ENCODE assay signal across 10 mouse cellular contexts in genomic region chr13:104630808-104631207, GRCm38 (mm10).
A peak's percentile ranks its signal among the peaks of the same experiment; 100 is the strongest.
DNase-seq lines count a peak whose midpoint lies in the region; ATAC-seq lines count a peak whose summit lies in the region.
"Had no signal": no experiment of that assay in that cellular context is flagged by ENCODE, and none has a peak within 500 bp of the region (broad histone marks: within the 10 kb centered on the region; RNA-seq: fewer than 3 reads in every experiment).

No protein-coding gene starts in this region.

- peak overlapping the region; percentile 25; the same call in 1 of the 2 replicates for H3K27ac ChIP-seq in heart, embryonic 13.5 days (replicated peaks)
- peak overlapping the region; percentile 15; the same call in 1 of the 2 replicates for H3K27ac ChIP-seq in stomach, embryonic 16.5 days (ENCODE audit: low read length)
- H3K27ac ChIP-seq: midbrain, embryonic 12.5 days had no signal

- H3K4me2 ChIP-seq in heart, embryonic 13.5 days: no peak overlapping the region
- no peak overlapping the region for H3K4me2 ChIP-seq in stomach, embryonic 16.5 days (ENCODE audit: low read depth, low read length)
- H3K4me2 ChIP-seq: midbrain, embryonic 12.5 days had no signal

- H3K9ac ChIP-seq in heart, embryonic 13.5 days: 0 out of 2 replicates have a peak overlapping the region, but pooled peaks have one; percentile 42
- no peak overlapping the region for H3K9ac ChIP-seq in stomach, embryonic 16.5 days (ENCODE audit: low read length)
- H3K9ac ChIP-seq: midbrain, embryonic 12.5 days had no signal

- no peak for ATAC-seq in heart, embryonic 13.5 days (ENCODE audit: extremely low read depth, insufficient number of reproducible peaks, low FRiP score, low TSS enrichment)
- ATAC-seq in stomach, embryonic 16.5 days (ENCODE audit: insufficient read depth, low FRiP score): no peak

- H3K27me3 ChIP-seq in heart, embryonic 13.5 days (replicated peaks): no peaks in the 10 kb centered on the region
- H3K27me3 ChIP-seq in stomach, embryonic 16.5 days (ENCODE audit: control insufficient read depth, insufficient read depth, low read length): no peaks in the 10 kb centered on the region
- H3K27me3 ChIP-seq: midbrain, embryonic 12.5 days had no signal

- 65% methylated on average over 5 of the region's 5 CpGs for WGBS in heart, embryonic 13.5 days
- 76% methylated on average over 5 of the region's 5 CpGs for WGBS in stomach, embryonic 16.5 days

- H3K9me3 ChIP-seq in heart, embryonic 13.5 days: no peaks in the 10 kb centered on the region
- no peaks in the 10 kb centered on the region for H3K9me3 ChIP-seq in stomach, embryonic 16.5 days (replicated peaks; ENCODE audit: control insufficient read depth, low read length)
- H3K9me3 ChIP-seq: midbrain, embryonic 12.5 days had no signal

- no peak for DNase-seq in heart, adult 8-10 months (ENCODE audit: low spot score)
- DNase-seq in lung, postnatal 14 days: peak; percentile 20
- no peak for DNase-seq in lung, postnatal 36 days
- DNase-seq in heart, postnatal 4 days: peak; percentile 63
- DNase-seq in retina, embryonic 14.5 days (ENCODE audit: low spot score): no peak
- DNase-seq: lung, adult 2 months; right cerebral cortex, postnatal 14 days had no signal

- peaks cover 5% of the 10 kb centered on the region for H3K36me3 ChIP-seq in heart, embryonic 13.5 days
- H3K36me3 ChIP-seq in stomach, embryonic 16.5 days (ENCODE audit: control insufficient read depth, insufficient read depth, low read length): no peaks in the 10 kb centered on the region

- H3K4me1 ChIP-seq in heart, embryonic 13.5 days: peaks cover 71% of the 10 kb centered on the region
- H3K4me1 ChIP-seq in stomach, embryonic 16.5 days (ENCODE audit: control insufficient read depth, insufficient read depth, low read length): 0 out of 2 replicates have a peak, but pooled peaks cover 6% of the 10 kb centered on the region

- H3K4me3 ChIP-seq in heart, embryonic 13.5 days: no peak overlapping the region
- H3K4me3 ChIP-seq in stomach, embryonic 16.5 days (replicated peaks; ENCODE audit: low read length): no peak overlapping the region
- H3K4me3 ChIP-seq: midbrain, embryonic 12.5 days had no signal

Comparison
In these comparisons a context has a peak if more than half of its experiments do, and no peak if none do; other contexts are left out.
1. DNase-seq: peak in lung, postnatal 14 days (single experiment) and heart, postnatal 4 days (single experiment); none in heart, adult 8-10 months (single experiment), lung, postnatal 36 days (single experiment) and retina, embryonic 14.5 days (single experiment).